Mouse (Mus musculus) T-helper 2 cell (primary cell): ENCODE results near the gene Ldb3.

Experiments
- in situ Hi-C: fragments of 300-600 bp; cut with MboI, MseI; formaldehyde crosslinking; loops from one replicate; pipeline ENCODE4 v1.15.1; 2025; ENCODE audit warnings: high pct_unique_total_duplicates

The Ldb3 gene

DNA sequence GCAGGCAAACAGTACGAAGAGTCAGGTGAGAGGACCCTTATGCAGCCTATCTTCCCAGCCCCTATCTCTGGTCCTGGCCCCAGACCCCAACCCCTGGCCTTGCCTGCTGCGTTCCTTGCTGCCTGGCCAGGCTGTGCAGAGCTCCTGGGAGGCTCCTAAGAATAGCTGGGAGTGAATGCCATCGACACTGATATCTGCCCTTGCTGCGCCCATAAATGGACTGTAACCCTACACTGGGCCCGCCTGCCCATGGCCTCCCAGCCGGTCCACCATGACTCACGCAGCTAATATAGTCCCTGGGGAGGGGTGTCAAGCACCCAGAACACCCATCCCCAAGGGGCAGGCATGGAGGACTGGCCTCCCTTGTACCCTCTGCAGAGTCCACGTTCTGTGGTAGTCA, at the start of gene Ldb3:
Gene Ldb3 (minus strand): TSS at position 185 of the 400 bp plus-strand sequence.
- in situ Hi-C loops, result no loop called here

- in situ Hi-C loops, result no loop called here
Observed at GRCm38 (mm10) chr14:34635721-34636120, 47.2 kb upstream of the Ldb3 start.

DNA sequence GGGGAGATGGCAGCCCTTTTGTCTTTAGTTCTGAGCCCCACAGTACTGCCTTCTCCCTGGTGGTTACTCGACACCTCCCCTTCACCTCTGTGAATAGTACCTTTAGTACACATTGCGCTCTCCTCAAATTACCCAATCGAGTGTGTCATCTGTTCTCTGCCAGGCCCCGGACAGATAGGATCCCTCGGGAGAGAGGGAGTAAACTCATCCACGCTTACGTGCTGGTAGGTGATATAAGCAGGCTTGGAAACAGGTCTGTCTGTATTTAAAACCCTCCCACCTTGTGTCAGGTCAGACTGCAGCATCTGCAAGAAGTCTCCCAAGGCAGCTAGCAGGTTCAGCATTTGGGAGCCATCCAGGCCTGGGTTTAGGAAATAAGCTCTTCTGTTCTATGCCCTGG, 46.7 kb upstream of the Ldb3 start:
- in situ Hi-C loops, result no loop called here

DNA sequence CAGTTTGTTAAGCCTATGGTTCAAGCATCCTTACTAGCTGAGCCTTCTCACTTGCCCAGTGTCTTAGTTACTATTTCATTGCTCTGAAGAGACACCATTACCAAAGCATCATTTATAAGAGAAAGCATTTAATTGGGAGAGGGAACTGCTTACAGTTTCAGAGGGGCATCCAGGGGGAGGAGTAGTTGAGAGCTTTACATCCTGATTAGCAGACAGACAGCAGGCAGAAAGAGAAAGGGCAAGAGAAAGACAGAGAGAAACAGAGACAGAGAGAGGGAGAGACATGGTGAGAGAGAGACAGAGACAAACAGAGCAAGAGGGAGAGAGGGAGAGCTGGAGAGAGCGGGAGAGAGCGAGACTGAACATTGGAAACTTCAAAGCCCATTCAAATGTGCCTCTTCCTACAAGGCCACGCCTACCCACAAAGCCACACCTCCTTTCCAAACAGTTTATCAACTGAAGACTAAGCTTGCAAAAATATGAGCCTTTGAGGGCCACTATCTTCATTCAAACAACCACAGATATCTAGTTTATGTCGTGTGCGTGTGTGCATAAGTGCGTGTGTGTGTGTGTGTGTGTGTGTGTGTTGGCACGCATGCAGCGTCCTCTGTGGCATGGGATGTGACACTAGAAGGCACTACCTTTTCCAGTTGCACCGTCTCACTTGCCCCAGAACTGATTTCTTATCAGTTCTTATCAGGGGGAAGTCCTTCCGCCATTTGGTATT, 44.4 kb upstream of the Ldb3 start:
- in situ Hi-C loops, result no loop called here

DNA sequence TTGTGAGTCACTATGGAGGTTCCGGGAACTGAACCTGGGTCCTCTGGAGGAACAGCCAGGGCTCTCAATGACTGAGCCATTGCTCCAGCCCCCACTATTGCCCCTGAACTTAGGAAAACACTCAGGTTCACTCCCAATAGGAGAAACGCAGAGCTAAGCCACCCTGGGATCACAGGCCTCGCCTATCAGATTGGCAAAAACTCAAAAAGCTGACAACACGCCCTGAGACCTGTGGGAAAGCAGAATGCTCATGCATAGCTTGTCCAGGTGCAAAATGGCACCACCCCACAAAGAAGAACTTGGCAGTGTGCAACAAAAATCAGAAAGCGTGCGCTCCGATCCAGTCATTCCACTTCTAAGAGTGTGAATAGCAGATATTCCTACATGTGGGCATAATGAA, 38.3 kb upstream of the Ldb3 start:
- in situ Hi-C loops, result no loop called here

GRCm38 (mm10) chr14:34623531-34624210, 35.2 kb upstream of the Ldb3 start:
- in situ Hi-C loops, result loop anchor here (5.0 kb wide), 1 partner anchor 39 kb away; no protein-coding TSS in a partner anchor

GRCm38 (mm10) chr14:34623074-34623473, 34.6 kb upstream of the Ldb3 start:
- in situ Hi-C loops, result loop anchor here (5.0 kb wide), 1 partner anchor 39 kb away; no protein-coding TSS in a partner anchor

- in situ Hi-C loops, result loop anchor here (5.0 kb wide), 1 partner anchor 42 kb away; no protein-coding TSS in a partner anchor
Observed at GRCm38 (mm10) chr14:34620611-34621376, 32.3 kb upstream of the Ldb3 start.

DNA sequence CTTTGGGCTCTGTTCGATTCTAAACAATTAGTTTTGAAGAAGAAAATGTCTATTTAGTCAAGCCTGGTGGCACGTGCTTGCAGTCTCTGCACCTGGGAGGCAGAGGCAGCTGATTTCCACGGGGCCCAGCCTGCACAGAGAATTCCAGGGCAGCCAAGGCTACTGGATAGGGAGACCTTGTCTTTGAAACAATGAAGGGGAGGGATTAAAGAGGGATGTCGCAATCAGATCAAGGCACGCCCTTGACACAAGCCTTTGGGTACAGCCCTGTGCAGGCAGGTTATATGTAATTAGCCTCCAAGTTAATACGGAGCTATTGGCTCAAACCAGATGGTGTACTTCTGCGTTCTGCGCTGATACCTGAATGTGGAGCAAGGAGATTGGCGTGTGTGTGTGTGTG, 30.3 kb upstream of the Ldb3 start:
- in situ Hi-C loops, result no loop called here

DNA sequence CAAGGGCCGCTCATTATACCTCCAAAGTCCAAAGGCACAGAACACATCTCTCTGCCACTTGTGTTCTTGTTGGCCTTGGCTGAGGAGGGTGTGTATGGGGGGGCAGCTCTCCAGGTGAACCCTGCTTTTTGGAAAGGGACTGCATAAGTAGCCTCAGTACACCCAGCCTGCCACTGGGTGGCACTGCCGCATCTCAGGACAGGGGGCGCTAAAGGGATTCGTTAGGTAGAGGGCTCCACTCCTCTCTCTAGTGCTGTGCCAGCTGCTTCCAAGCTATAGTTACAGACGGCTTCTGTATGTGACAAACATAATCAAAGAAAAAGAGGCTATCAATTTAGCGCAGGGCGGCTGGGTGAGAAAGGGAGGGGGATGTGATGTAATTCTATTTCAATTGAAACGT, 28.3 kb upstream of the Ldb3 start:
- in situ Hi-C loops, result no loop called here

DNA sequence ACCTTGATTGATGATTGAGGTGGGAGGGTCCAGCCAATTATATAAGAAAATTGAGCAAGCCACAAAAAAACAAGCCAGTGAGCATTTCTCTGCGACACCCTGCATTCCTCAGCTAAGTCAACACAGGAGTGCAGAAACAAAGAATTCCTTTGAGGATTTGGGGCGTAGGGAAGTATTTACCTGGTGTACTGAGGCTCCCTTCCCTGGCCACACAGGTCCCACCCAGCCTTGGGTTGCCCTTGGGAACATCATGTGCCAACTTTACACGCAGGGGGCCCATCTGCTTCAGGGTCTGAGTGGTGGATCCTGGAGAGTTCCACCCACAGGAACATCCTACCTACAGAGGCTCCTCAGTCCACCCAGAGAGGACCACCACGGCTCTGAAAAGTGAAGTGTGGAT, 27.1 kb upstream of the Ldb3 start:
- in situ Hi-C loops, result no loop called here

DNA sequence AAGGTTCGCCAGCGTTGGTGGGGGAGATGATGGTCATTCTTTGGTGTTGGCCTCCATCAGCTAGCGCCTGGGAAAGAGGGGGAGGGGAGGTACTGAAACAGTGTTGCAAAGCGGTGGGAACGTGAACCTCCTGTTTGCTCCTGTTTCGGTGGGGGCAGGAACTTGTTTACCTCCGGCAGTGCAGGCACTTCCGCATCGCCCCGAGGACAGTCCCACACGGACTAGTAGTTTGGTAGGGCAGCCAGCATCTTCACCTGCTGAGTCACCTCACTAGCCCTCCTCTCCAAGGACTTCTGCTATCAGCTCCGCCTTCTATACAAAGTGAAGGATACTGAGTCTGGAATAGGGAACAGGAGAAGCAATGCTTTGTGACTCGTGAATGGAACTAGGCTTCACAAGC, 26.6 kb upstream of the Ldb3 start:
- in situ Hi-C loops, result no loop called here

GRCm38 (mm10) chr14:34614551-34614950, 26.1 kb upstream of the Ldb3 start:
- in situ Hi-C loops, result loop anchor here (5.0 kb wide), 1 partner anchor 163 kb away; no protein-coding TSS in a partner anchor

DNA sequence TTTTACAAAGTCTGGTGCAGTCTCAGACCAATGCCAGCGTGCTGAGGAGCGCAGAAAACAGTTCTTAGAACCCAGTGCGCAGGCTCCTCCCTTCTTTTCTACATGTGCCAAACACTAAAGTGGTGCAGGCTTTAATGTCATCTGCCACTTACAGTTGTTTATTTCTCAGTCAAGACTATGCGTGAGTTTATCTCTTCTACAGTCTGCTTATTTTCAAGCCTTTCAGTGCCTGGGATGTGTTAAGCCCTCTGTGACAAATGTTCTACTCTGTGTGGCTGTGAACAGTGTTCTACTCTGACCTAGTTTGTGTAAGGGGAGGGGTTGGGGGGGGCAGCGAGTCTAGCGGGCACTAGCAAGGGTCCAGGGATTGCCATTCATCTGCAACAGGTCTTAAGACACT, 25.0 kb upstream of the Ldb3 start:
- in situ Hi-C loops, result loop anchor here (5.0 kb wide), 1 partner anchor 164 kb away; no protein-coding TSS in a partner anchor

- in situ Hi-C loops, result loop anchor here (5.0 kb wide), 1 partner anchor 165 kb away; no protein-coding TSS in a partner anchor
Observed at GRCm38 (mm10) chr14:34612222-34612621, 23.7 kb upstream of the Ldb3 start.

GRCm38 (mm10) chr14:34611591-34611990, 23.1 kb upstream of the Ldb3 start:
- in situ Hi-C loops, result loop anchor here (5.0 kb wide), 1 partner anchor 166 kb away; no protein-coding TSS in a partner anchor

GRCm38 (mm10) chr14:34601910-34602309, 13.4 kb upstream of the Ldb3 start:
- in situ Hi-C loops, result no loop called here

DNA sequence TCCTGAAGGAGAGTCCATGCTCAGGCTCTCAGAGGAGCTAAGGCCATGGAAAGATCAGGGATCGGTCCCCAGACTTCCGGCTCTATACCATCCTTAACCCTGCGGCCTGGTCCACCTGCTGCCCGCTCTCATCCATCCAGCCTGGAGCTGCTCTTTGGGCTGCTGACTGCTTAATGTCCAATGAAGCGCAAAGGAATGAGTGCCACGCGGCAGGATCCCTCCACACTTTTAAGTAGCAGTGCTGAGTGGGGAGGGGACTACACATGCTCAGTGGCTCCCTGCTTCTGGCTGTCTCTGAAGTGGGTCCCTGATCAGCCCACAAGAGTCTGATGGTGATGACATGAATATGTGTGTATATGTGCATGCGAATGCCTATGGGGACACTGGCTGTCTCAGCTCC, 11.5 kb upstream of the Ldb3 start, which contains the start of gene Opn4:
Gene Opn4 (minus strand): TSS at position 202 of the 400 bp plus-strand sequence.
- in situ Hi-C loops, result no loop called here

DNA sequence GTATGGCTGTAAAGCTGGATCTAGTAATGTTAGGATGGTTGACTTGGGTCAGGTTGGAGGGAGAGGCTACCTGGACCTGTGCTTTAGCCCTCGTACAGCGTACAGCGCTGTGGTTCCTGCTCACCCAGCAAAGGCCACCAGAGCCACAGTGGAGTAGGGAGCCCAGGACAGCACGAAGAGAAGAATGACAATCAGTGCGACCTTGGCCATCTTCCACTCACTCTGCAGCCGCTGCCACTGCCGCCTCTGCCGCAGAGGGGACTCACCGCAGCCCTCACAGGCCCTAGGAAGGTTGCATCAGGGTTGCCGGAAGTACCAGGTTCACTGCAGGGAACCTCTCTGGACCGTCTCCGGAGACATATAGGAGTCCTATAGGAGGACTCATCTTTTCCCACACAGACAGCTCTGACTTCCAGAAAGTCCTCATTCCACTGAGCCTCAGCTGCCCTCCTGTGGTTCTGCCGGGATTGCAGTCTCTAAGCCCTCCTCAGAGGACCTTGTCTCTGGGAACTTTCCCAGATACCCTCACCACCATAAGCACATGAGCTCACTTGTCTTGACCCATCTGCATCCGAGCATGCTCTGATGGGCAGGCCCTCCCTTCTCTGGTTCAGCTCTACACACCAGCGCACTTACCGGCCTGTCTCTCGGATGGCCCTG, 7.2 kb upstream of the Ldb3 start:
- in situ Hi-C loops, result no loop called here

DNA sequence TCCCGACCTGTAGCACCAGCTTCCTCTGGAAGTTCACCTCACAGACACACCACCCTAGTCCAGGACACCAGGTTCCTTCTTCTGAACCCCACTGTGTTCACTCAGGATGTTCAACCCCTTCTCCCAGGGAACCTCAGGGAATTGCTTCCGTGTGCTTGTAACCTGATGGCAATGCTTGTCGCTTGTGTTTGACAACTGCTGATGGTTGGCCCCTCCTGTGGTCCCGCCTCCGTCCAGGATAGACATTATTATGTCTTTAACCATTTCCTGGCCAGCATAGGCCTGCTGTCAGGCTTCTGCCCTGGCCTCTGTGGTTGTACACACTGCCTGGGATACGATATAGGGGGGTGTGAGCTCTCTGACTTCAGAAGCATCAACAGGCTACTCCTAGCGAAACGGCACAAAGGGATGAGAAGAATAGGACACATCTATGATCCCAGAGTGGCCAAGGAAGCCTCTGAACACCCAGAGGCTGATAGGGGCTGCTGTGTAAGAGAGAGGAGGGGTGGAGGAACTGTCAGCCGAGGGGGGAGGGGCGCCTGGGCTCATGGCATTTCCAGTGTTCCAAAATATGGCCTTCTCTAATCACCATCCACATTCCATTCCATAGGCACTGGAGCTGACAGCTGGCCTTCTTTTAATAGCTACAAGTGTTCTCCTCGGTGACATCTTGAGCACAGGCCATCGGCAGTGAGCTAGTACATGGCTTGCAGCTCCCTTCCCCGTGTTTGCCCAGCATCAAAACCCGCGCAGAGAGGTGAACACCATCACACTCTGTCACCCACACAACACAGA, 3.5 kb upstream of the Ldb3 start:
- in situ Hi-C loops, result no loop called here
